Mouse (Mus musculus) embryonic stem cell, embryonic (primary cell): ENCODE data around the gene Fgfr2.

Source experiments
- CTCF ChIA-PET, 4 experiments: fragments of 300-600 bp in 2 of 4; fragments of 350-600 bp in 2 of 4; sonication (Branson Sonifier 250); formaldehyde crosslinking; loops; one replicate each; lab custom pipeline; 2022; ENCODE audit warnings: inconsistent platforms in 2 of 4; lab: Charles Lee
- POLR2A ChIA-PET, 4 experiments: fragments of 300-600 bp in 2 of 4; fragments of 350-600 bp in 2 of 4; sonication (Branson Sonifier 250); formaldehyde crosslinking; loops; one replicate each; lab custom pipeline; 2022; ENCODE audit warnings: antibody characterized with exemption in 4 of 4, inconsistent platforms in 1 of 4; lab: Charles Lee

Fgfr2 gene

DNA sequence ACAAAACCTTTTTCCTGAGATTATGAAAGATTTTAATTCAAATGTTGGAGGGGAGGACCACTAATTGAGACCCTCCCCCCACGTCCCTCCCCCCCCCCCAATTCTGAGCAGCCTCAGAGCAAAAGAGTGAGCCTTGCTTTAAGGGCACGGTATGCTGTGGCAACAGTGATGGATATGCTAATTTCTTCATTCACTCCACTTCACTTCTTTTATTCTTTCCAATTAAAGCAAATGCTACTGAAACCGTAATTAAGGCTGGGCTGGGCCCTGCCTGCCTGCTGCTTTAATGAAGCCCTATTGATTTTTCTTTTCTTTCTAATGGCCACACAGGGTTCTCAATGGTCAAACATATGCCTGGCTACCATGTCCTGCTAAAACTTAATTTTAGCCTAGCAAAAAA lies 1404.9 kb downstream of the Fgfr2 start:
- CTCF ChIA-PET, result interaction anchor here in 1 of 4 experiments (0.6 kb wide), 1 partner anchor 418 kb away, joined by 6 read pairs; no protein-coding TSS in a partner anchor
- POLR2A ChIA-PET, result interaction anchor here in 2 of 4 experiments (0.6 kb wide), 2 partner anchors 68 to 128 kb away, joined by 3 read pairs; no protein-coding TSS in a partner anchor

DNA sequence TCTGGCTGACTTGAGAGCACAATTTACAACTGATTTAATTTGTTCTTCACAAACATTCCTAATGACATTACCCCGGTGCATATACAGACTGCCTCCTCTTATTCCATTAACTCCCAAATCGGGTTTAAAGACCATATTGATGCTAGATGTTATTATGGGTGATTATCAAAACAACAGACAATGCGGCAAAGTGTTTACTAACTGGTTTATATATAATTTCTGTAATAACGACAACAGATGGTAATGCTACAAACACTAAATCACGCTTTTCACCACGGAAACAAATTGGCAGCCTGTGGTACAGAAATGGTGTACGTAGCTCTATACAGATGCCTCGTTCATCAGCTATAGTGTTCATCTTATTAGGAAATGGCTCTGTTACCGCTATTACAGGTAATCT lies 1410.1 kb downstream of the Fgfr2 start:
- ChIA-PET POLR2A (interaction anchor here in 2 of 4 experiments (0.6 kb wide), 2 partner anchors 46 to 114 kb away, joined by 3 to 4 read pairs; no protein-coding TSS in a partner anchor), CTCF (no interaction called here)

DNA sequence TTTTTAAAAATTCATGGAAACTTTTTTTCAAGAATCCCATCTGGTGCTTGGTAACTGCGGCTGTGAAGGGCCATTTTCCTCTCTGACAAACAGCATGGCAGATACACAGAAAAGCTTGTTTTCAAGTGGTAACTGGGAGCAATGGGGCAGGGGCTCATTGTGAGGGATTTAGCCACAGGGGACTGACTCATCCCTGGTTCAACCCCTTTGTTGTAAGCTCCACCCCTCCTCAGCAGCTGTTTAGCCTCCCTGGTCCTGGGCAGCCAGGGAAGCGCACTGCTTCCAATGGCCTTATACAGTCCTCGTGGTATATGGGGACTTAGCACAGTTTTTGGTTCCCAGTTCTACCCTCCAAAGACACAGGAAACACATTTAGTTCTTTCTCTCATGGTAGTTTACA lies 1426.3 kb downstream of the Fgfr2 start:
- ChIA-PET CTCF (interaction anchor here in 1 of 4 experiments (0.5 kb wide), 1 partner anchor 879 kb away, joined by 4 read pairs; no protein-coding TSS in a partner anchor), POLR2A (interaction anchor here in 1 of 4 experiments (1.0 kb wide), 1 partner anchor 36 kb away, joined by 3 read pairs; no protein-coding TSS in a partner anchor)

DNA sequence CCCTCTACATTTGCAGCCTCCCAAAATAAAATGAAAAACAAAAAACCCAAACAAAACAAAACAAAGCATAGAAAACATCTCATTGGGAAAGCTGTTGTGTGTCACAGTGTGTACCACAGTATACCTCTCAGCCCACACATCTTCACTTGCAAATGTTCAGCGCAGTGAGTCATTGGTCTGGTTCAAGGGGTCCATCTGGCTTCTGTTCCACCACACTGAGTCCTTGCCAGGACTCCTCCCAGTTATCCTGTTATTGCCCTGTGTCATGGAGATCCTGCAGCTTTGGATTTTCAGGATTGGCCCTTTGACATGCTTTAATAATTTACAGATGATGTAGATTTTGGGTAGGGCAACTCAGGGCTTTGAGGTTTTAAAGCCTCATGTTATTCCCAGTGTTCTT lies 1435.8 kb downstream of the Fgfr2 start:
- POLR2A ChIA-PET, result no interaction called here
- CTCF ChIA-PET, result interaction anchor here in 1 of 4 experiments (0.6 kb wide), 1 partner anchor 645 kb away, joined by 4 read pairs; no protein-coding TSS in a partner anchor

DNA sequence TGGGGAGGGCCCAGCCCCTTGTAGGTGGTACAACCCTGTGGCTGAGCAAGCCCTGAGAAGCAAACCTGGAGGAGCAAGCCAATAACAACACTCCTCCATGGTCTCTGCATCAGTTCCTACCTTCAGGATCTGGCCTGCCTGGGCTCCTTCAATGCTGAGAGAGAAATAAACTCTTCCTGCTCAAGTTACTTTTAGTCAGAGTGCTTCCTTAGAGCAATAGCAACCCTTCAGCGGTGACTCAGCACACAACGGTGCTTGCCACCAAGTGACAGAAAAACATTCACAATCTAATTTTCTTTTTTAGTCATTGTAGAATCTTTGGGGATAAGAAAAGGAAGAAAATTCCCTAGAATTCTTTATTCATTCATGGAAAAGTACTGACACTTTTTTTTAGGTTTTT lies 1446.0 kb downstream of the Fgfr2 start:
- ChIA-PET POLR2A (no interaction called here), CTCF (no interaction called here)

DNA sequence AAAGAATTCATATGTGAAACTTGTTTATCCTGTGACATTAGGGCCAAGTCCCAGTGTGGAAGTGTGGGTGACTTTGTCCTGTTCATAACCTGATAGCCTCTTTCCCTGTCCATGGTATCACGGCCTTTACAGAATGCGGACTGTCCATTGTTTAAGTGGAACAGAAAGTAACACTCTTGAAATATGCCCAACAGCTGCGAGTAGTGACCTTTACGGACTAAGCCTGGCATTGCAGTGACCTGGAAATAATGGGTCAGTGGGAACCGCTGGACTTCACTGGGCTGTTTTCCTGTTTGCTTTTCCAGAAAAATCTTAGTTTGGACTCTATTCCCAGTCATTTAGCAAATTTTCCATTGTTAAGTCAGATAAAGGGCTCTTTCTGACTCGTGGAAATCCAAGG lies 1452.6 kb downstream of the Fgfr2 start:
- ChIA-PET POLR2A (no interaction called here), CTCF (no interaction called here)

DNA sequence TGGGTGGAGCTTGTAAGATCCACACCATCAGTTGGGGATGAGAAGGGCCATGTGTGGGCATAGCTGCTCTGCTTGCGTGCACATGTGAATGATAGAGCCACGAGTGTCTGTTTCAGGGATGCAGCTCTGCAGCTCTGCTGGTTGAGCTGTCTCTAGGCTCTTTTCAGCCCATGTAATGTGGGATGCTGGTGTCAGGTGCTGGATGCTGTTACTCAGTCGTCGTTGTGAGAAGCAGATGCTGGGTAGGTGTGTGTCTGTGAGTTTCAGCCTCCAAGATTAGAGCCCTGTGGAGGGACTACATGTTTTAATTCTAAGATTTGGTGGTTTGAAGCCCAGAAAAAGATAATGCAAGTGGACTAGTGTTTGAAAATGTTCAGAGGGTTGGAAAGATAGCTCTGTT lies 1453.8 kb downstream of the Fgfr2 start:
- ChIA-PET POLR2A (interaction anchor here in 2 of 4 experiments (0.6 to 0.8 kb wide), 2 partner anchors 13 to 133 kb away, joined by 3 to 4 read pairs; no protein-coding TSS in a partner anchor), CTCF (interaction anchor here in 1 of 4 experiments (1.2 kb wide), 1 partner anchor 9 kb away, joined by 3 read pairs; no protein-coding TSS in a partner anchor)

DNA sequence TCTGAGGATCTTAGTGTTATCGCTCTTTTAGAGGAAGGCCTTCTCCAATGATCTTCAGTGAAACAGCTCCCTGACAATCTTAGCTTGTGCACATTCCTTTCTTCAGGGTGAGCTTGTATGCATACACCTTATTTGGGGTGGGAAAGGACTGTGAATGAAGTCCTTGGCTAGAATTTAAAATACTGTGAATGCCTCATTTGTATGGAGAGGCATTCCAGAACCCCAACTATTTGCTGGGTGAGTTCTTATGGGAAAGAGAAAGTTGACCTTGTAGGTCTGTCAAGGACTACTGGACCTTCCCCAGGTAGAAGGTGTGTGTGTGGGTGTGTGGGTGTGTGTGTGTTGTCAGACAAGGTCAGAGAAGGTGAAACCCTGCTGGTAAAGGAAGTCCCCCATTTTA lies 1462.4 kb downstream of the Fgfr2 start:
- POLR2A ChIA-PET, result interaction anchor here in 3 of 4 experiments (0.6 to 1.0 kb wide), 3 partner anchors 15 to 687 kb away, joined by 3 read pairs; no protein-coding TSS in a partner anchor
- CTCF ChIA-PET, result interaction anchor here in 2 of 4 experiments (0.6 to 1.0 kb wide), 3 partner anchors 9 to 1280 kb away, joined by 3 to 4 read pairs (median 3); no protein-coding TSS in a partner anchor

DNA sequence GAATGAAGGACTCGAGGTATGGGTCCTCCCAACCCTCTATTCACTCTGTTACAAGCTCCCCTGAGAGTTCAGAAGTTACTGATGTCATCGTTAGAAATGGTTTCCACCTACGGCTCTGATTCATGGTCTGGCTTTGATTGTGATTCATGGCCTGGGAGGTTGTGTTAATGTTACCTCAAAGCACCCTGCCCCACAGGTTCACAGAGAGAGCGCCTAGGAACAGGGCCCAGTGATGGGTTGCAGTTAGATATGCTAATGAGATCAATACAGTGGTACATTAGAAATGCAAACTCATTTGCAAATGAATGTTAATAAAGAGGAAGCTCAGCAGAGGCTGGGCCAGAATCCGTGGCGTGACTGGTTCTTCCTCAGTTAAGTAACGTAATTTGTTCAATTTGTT lies 1467.1 kb downstream of the Fgfr2 start:
- POLR2A ChIA-PET, result interaction anchor here in 2 of 4 experiments (0.6 to 1.4 kb wide), 8 partner anchors 9 to 226 kb away, joined by 3 to 6 read pairs (median 3); no protein-coding TSS in a partner anchor
- CTCF ChIA-PET, result interaction anchor here in 2 of 4 experiments (0.6 to 2.3 kb wide), 3 partner anchors 12 to 579 kb away, joined by 3 to 6 read pairs (median 3); no protein-coding TSS in a partner anchor

DNA sequence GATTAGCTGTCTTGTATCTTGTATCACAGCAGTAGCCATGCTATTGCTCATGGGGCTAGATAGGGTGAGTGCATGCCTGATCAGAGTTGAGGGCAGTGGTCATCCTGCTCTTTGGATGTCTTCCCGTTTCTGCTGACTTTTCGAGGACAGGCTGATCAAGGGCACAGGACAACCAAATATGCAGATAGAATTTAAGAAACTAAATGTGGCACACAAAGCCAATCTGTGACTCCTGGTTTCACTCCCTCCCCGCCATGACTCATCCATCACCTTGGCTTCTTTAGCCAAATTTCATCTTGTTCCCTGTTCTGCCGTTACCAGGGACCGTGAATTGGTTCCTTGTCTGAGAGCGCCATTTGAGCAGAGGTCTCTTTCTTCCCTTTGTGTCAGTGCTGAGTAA lies 1469.7 kb downstream of the Fgfr2 start:
- ChIA-PET CTCF (no interaction called here), POLR2A (interaction anchor here in 2 of 4 experiments (1.1 to 1.2 kb wide), 2 partner anchors 93 to 721 kb away, joined by 3 read pairs; partner anchors contain the start of gene Bub3 (in 1 of the 2))

DNA sequence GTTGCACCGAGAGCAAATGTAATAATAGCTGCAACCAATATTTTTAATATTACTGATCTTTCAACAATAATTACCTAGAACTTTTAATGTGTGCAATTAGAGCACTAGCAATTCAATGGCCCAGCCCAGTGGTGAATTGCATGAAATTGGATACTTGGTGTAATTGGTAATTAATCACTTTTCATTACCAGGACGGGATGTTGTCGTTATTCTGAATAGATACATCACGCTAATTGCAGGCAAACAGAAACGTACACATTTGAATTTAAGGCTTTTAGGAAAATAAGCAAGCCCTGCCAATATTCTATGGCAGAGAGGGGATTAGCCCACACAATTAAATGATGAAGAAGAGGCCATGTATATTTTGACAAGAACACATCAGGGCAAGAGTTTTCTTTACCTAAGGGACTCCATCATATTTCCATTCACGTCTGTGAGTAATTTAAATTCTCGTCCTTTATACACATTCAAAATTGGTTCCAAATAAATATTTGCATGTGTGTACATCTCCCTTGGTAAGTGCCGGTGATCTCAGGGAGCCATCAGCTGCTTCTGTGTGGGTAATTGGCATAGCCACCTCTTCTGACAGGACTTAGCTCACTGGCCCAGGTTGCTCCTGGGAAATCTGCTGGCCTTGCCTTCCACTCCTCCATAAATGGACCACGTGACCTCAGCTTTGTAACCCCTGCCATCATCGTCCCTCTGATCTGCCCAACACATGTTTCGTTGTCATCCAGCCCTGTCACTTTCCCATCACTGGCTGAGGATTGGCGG lies 1471.0 kb downstream of the Fgfr2 start:
- CTCF ChIA-PET, result interaction anchor here in 1 of 4 experiments (0.5 to 0.6 kb wide), 2 partner anchors 587 to 1312 kb away, joined by 3 read pairs; no protein-coding TSS in a partner anchor
- POLR2A ChIA-PET, result interaction anchor here in 2 of 4 experiments (0.7 to 1.1 kb wide), 2 partner anchors 11 to 92 kb away, joined by 3 to 5 read pairs; partner anchors contain the start of gene Bub3 (in 1 of the 2)

DNA sequence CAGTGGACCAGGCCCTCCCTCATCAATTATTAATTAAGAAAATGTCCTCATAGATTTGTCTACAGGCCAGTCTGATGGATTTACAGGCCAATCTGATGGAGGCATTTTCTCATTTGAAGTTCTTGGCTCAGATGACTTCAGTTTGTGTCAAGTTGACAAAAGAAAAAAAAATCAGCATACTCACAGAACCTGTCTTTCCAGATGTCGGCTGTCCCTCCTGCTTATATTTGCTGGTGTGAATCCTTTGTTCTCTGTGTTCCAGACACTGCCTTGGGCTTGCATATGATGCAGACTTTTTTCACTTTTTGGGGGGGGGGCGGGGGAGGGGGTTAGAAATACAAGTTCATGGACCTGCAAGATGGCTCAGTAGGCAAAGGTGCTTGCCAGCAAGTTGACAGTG lies 1472.9 kb downstream of the Fgfr2 start:
- ChIA-PET POLR2A (interaction anchor here in 1 of 4 experiments (0.6 kb wide), 1 partner anchor 68 kb away, joined by 3 read pairs; no protein-coding TSS in a partner anchor), CTCF (no interaction called here)

DNA sequence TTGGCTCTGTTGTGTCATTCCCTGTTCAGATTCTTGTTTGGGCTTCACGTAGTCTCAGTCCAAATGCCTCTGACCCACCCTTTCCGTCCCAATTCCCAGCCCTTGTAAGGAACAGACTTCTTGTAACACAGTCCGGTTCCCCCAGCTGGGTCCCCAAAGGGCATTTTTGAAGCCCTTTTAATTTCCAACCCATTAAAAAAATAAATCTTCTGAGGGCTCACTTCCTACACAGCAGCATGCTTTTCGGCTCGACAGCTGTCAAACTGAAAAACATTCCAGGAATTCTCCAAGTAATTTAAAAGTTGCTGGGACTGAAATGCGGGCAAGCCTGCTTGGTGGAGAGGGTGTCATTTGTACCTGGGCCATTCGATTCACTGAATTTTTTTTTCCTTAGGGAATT lies 1474.9 kb downstream of the Fgfr2 start:
- ChIA-PET CTCF (no interaction called here), POLR2A (no interaction called here)

DNA sequence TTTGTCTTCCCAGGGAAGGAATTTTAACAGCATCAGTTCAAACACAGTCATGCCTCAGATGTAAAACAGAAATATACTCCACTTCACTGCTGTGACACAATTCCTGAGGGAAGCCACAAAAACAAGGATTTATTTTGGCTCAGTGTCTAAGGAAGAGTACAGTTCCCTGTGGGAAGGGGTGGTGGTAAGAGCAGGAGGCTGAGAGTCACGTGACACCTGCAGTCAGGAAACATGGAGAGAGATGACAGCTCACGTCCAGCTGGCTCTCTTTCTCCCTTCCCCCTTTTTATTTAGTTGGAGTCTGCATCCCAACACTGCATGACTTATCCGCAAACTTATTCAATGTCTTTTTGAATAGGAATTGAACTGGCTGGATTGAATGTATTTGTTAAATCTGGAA lies 1475.6 kb downstream of the Fgfr2 start:
- ChIA-PET CTCF (no interaction called here), POLR2A (interaction anchor here in 1 of 4 experiments (0.6 kb wide), 1 partner anchor 86 kb away, joined by 3 read pairs; no protein-coding TSS in a partner anchor)

DNA sequence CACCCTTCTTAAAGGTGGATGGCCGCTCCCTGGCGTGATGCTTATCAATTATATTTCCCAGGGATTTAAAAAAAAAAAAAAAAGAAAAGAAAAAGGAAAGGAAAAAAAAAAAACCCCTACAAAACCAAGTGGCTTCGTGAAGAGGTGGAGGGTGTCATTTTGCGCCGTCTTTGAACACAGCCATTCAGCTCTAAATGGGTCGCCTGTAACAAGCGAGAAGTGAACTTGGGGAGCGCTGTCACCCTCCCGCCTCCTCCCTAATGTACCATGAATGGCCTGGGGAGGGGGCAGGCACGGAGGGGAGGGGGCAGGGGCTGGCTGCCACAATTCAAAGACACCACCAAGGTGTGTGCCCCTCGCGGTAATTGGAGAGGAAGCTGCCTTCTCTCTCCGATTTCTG lies 1478.6 kb downstream of the Fgfr2 start:
- CTCF ChIA-PET, result interaction anchor here in 1 of 4 experiments (0.7 to 2.2 kb wide), 2 partner anchors 11 to 336 kb away, joined by 3 to 6 read pairs; no protein-coding TSS in a partner anchor
- POLR2A ChIA-PET, result interaction anchor here in 2 of 4 experiments (0.6 to 0.7 kb wide), 4 partner anchors 25 to 1933 kb away, joined by 3 to 4 read pairs (median 4); no protein-coding TSS in a partner anchor

DNA sequence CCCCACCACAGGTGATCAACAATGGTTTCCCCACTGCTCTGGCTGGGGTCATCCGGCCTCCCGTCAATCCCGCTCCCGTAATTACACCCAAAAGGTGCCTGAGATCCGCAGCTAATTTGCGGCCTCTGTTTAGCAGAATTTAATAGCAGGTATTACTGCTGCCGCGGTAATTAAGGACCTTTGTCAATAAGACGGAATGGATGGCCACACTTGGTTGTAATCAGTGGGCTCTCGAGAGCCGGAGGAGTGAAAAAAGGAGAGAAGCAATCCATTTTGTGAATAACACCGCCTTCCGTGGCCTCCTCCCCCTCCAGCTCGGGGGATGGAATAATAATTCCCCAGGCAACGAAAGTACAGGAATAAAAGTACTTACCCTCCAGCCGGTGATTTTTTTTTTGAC lies 1479.1 kb downstream of the Fgfr2 start:
- ChIA-PET CTCF (interaction anchor here in 1 of 4 experiments (2.2 kb wide), 1 partner anchor 11 kb away, joined by 6 read pairs; no protein-coding TSS in a partner anchor), POLR2A (interaction anchor here in 1 of 4 experiments (0.6 to 0.7 kb wide), 2 partner anchors 24 to 31 kb away, joined by 3 to 4 read pairs; no protein-coding TSS in a partner anchor)

DNA sequence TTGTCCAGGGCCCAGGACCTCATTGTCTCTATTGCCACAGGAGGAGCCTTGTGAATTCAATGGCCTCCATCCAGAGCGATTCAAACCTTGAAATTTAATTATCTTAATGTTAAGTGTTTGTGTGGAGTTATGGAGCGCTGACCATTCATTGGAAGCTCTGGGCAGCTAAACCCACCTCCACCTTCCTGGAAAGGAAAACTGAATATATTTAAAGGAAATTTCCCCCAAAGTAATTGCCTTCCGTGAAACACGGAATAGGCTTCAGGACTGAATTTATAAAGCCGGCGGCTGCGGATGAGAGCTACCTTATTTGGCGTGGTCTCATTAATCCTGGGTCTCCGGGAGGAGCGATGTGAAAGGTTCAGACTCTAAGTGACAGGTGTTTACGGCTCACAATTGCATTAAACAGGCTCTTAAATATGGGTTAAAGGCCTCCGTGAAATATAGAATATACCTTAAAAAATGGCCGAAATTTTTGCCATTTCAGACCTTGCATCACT lies 1479.8 kb downstream of the Fgfr2 start:
- CTCF ChIA-PET, result interaction anchor here in 1 of 4 experiments (2.2 kb wide), 1 partner anchor 12 kb away, joined by 6 read pairs; no protein-coding TSS in a partner anchor
- POLR2A ChIA-PET, result no interaction called here

DNA sequence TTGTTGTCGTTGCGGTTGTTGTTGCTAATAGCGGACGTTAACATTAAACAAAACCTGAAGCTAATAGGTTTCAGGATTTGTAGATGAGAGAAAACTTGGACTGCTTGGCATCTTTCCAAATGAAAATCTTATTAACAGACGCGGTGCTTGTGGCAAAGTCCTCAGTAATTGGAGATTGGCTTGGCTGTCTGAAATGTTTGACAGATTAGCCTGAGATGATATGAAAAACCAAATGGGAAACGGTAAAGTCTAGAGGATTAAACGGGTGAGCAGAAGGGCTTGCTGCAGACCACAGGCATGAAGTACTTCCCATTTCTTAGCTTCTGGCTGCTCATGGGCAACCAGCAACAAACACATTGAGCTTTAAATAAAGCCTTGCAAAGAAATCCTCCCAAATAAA lies 1493.6 kb downstream of the Fgfr2 start:
- POLR2A ChIA-PET, result no interaction called here
- CTCF ChIA-PET, result no interaction called here
